Mouse (Mus musculus) heart, embryonic 13.5 days (tissue): ENCODE measurements at regions not wholly inside any gene's neighbourhood (a gene's known extent, or its start where the extent isn't known, plus 50 kb on each side); places are given as distances from the start of the nearest gene placed in this dataset.

Experiments
- ATAC-seq: fragments of 200-750 bp; cut with Nextera tagmentation; 2 replicates; pipeline ENCODE4 v1.8.0; 2017; ENCODE audit warnings: moderate TSS enrichment; ENCODE audit not compliant: insufficient number of reproducible peaks, low FRiP score, low TSS enrichment; ENCODE audit errors: extremely low read depth
- H3K27ac ChIP-seq: fragments of 300-500 bp; sonication (generic); replicated peaks from 2 replicates; pipeline ENCODE4 v1.5.1; 2015; ENCODE audit warnings: moderate library complexity, mild to moderate bottlenecking, inconsistent platforms
- H3K27me3 ChIP-seq: fragments of 300-500 bp; sonication (generic); replicated peaks from 2 replicates; pipeline ENCODE4 v1.6.1; 2015; ENCODE audit warnings: mild to moderate bottlenecking, inconsistent platforms
- H3K36me3 ChIP-seq: fragments of 300-500 bp; sonication (generic); 2 replicates; pipeline ENCODE4 v1.6.1; 2015; ENCODE audit warnings: mild to moderate bottlenecking, inconsistent platforms
- H3K4me1 ChIP-seq: fragments of 300-500 bp; sonication (generic); 2 replicates; pipeline ENCODE4 v1.6.1; 2015; ENCODE audit warnings: inconsistent platforms
- H3K4me2 ChIP-seq: fragments of 300-500 bp; sonication (generic); 2 replicates; pipeline ENCODE4 v1.6.1; 2015; ENCODE audit warnings: inconsistent platforms, mild to moderate bottlenecking, moderate library complexity
- H3K4me3 ChIP-seq: fragments of 300-500 bp; sonication (generic); 2 replicates; pipeline ENCODE4 v1.5.1; 2015; ENCODE audit warnings: moderate library complexity, mild to moderate bottlenecking, inconsistent platforms
- H3K9ac ChIP-seq: fragments of 300-500 bp; sonication (generic); 2 replicates; pipeline ENCODE4 v1.6.1; 2015; ENCODE audit warnings: inconsistent platforms, mild to moderate bottlenecking, moderate library complexity
- H3K9me3 ChIP-seq: fragments of 300-500 bp; sonication (generic); 2 replicates; pipeline ENCODE4 v1.6.1; 2016; ENCODE audit warnings: inconsistent platforms
- WGBS: fragments of 180-500 bp; shearing (Covaris S2); methylation state at CpG from one replicate; pipeline ENCODE4 v1.1.7; 2015; ENCODE audit warnings: mixed read lengths; 5-methylcytosine and 5-hydroxymethylcytosine counted together

GRCm38 (mm10) chr8:26808771-26809170 is 168.4 kb upstream of the Zfp703 start:
- Histone ChIP-seq H3K27ac (no peak overlapping the region), H3K27me3 (peaks cover 60% of the 10 kb centered on the region), H3K4me1 (peaks cover 76% of the 10 kb centered on the region), H3K36me3 (no peaks in the 10 kb centered on the region), H3K9ac (0 out of 2 replicates have a peak overlapping the region, but pooled peaks have one; percentile 38), H3K4me3 (no peak overlapping the region), H3K4me2 (no peak overlapping the region), H3K9me3 (no peaks in the 10 kb centered on the region)
- ATAC-seq, result 0 out of 2 replicates have a peak, but pooled peaks have one; percentile 12
- WGBS, result 10% methylated on average over 3 of the region's 3 CpGs

- WGBS, result 57% methylated on average over 7 of the region's 7 CpGs
- Histone ChIP-seq H3K27ac (no peak overlapping the region), H3K27me3 (peaks cover 49% of the 10 kb centered on the region), H3K4me2 (no peak overlapping the region), H3K4me1 (peaks cover 65% of the 10 kb centered on the region), H3K9ac (no peak overlapping the region), H3K9me3 (no peaks in the 10 kb centered on the region), H3K36me3 (no peaks in the 10 kb centered on the region), H3K4me3 (no peak overlapping the region)
- ATAC-seq, result no peak
Observed at GRCm38 (mm10) chr8:26809943-26810342, 167.2 kb upstream of the Zfp703 start.

- Histone ChIP-seq H3K36me3 (no peaks in the 10 kb centered on the region), H3K4me2 (no peak overlapping the region), H3K9ac (no peak overlapping the region), H3K27ac (no peak overlapping the region), H3K27me3 (peaks cover 50% of the 10 kb centered on the region), H3K9me3 (no peaks in the 10 kb centered on the region), H3K4me1 (peaks cover 54% of the 10 kb centered on the region), H3K4me3 (no peak overlapping the region)
- ATAC-seq, result no peak
- whole genome bisulfite sequencing, result 87% methylated on average over 12 of the region's 12 CpGs
Observed at GRCm38 (mm10) chr8:26811533-26812236, 165.4 kb upstream of the Zfp703 start.

- 26% methylated on average over 9 of the region's 9 CpGs for WGBS
- peak overlapping the region; percentile 18 for H3K4me2 ChIP-seq
- ATAC-seq, result peak; percentile 51; the same call in 1 of the 2 replicates
Observed at GRCm38 (mm10) chr8:26813198-26813815, 163.8 kb upstream of the Zfp703 start.

GRCm38 (mm10) chr8:26815020-26815584 is 162.0 kb upstream of the Zfp703 start:
- Histone ChIP-seq H3K27ac (no peak overlapping the region), H3K9ac (no peak overlapping the region), H3K36me3 (no peaks in the 10 kb centered on the region), H3K9me3 (no peaks in the 10 kb centered on the region), H3K27me3 (peaks cover 68% of the 10 kb centered on the region), H3K4me2 (no peak overlapping the region), H3K4me3 (no peak overlapping the region), H3K4me1 (peaks cover 21% of the 10 kb centered on the region)
- no peak for ATAC-seq
- WGBS, result 73% methylated on average over 15 of the region's 15 CpGs

More at GRCm38 (mm10) chr8:26813198-26813815, 163.8 kb upstream of the Zfp703 start:
- Histone ChIP-seq H3K9ac (no peak overlapping the region), H3K4me3 (no peak overlapping the region), H3K27me3 (peaks cover 58% of the 10 kb centered on the region), H3K4me1 (peaks cover 38% of the 10 kb centered on the region), H3K9me3 (no peaks in the 10 kb centered on the region), H3K36me3 (no peaks in the 10 kb centered on the region), H3K27ac (no peak overlapping the region)

- ATAC-seq, result no peak
- Histone ChIP-seq H3K4me1 (peaks cover 17% of the 10 kb centered on the region), H3K9ac (no peak overlapping the region), H3K27me3 (peaks cover 61% of the 10 kb centered on the region), H3K9me3 (no peaks in the 10 kb centered on the region), H3K4me3 (no peak overlapping the region), H3K27ac (no peak overlapping the region), H3K36me3 (no peaks in the 10 kb centered on the region), H3K4me2 (no peak overlapping the region)
- WGBS, result 69% methylated on average over 7 of the region's 7 CpGs
Observed at GRCm38 (mm10) chr8:26816977-26817376, 160.1 kb upstream of the Zfp703 start.

GRCm38 (mm10) chr8:26824189-26824941 is 152.8 kb upstream of the Zfp703 start:
- peaks cover 17% of the 10 kb centered on the region for H3K4me1 ChIP-seq
- 77% methylated on average over 8 of the region's 8 CpGs for WGBS
- H3K27ac ChIP-seq, result no peak overlapping the region
- H3K36me3 ChIP-seq, result no peaks in the 10 kb centered on the region
- H3K9me3 ChIP-seq, result no peaks in the 10 kb centered on the region
- no peak overlapping the region for H3K4me3 ChIP-seq
- no peak overlapping the region for H3K9ac ChIP-seq
- peaks cover 30% of the 10 kb centered on the region for H3K27me3 ChIP-seq
- no peak for ATAC-seq
- H3K4me2 ChIP-seq, result no peak overlapping the region

- no peaks in the 10 kb centered on the region for H3K9me3 ChIP-seq
- H3K27ac ChIP-seq, result 0 out of 2 replicates have a peak overlapping the region, but pooled peaks have one; percentile 15
- no peak overlapping the region for H3K9ac ChIP-seq
- no peaks in the 10 kb centered on the region for H3K36me3 ChIP-seq
- no peak for ATAC-seq
- H3K4me1 ChIP-seq, result peaks cover 40% of the 10 kb centered on the region
- peaks cover 18% of the 10 kb centered on the region; the same call in 1 of the 2 replicates for H3K27me3 ChIP-seq
- 26% methylated on average over 10 of the region's 10 CpGs for WGBS
- H3K4me3 ChIP-seq, result no peak overlapping the region
- no peak overlapping the region for H3K4me2 ChIP-seq
Observed at GRCm38 (mm10) chr8:26828311-26828909, 148.7 kb upstream of the Zfp703 start.

- Histone ChIP-seq H3K9ac (no peak overlapping the region), H3K36me3 (no peaks in the 10 kb centered on the region), H3K4me1 (peaks cover 40% of the 10 kb centered on the region), H3K4me2 (no peak overlapping the region), H3K27me3 (peaks cover 19% of the 10 kb centered on the region; the same call in 1 of the 2 replicates), H3K4me3 (no peak overlapping the region), H3K9me3 (no peaks in the 10 kb centered on the region), H3K27ac (no peak overlapping the region)
- whole genome bisulfite sequencing, result 73% methylated on average over 4 of the region's 4 CpGs
- ATAC-seq, result no peak
Observed at GRCm38 (mm10) chr8:26829313-26829712, 147.8 kb upstream of the Zfp703 start.

GRCm38 (mm10) chr8:26831148-26831547 is 146.0 kb upstream of the Zfp703 start:
- 22% methylated on average over 5 of the region's 5 CpGs for WGBS
- peaks cover 18% of the 10 kb centered on the region for H3K27me3 ChIP-seq
- peaks cover 46% of the 10 kb centered on the region for H3K4me1 ChIP-seq
- H3K4me2 ChIP-seq, result no peak overlapping the region
- no peaks in the 10 kb centered on the region for H3K36me3 ChIP-seq
- no peak overlapping the region for H3K9ac ChIP-seq
- H3K9me3 ChIP-seq, result no peaks in the 10 kb centered on the region
- no peak overlapping the region for H3K4me3 ChIP-seq
- no peak overlapping the region for H3K27ac ChIP-seq
- no peak for ATAC-seq

GRCm38 (mm10) chr8:26831790-26832189 is 145.3 kb upstream of the Zfp703 start:
- ATAC-seq, result no peak
- 56% methylated on average over 6 of the region's 6 CpGs for WGBS
- no peak overlapping the region for H3K4me3 ChIP-seq
- no peak overlapping the region for H3K27ac ChIP-seq
- no peaks in the 10 kb centered on the region for H3K9me3 ChIP-seq
- H3K36me3 ChIP-seq, result no peaks in the 10 kb centered on the region
- peaks cover 23% of the 10 kb centered on the region for H3K27me3 ChIP-seq
- H3K4me2 ChIP-seq, result no peak overlapping the region
- H3K4me1 ChIP-seq, result peaks cover 46% of the 10 kb centered on the region
- no peak overlapping the region; the same call in 1 of the 2 replicates for H3K9ac ChIP-seq
